16 mouse cellular contexts compared by ENCODE assay signal in the genomic region with DNA sequence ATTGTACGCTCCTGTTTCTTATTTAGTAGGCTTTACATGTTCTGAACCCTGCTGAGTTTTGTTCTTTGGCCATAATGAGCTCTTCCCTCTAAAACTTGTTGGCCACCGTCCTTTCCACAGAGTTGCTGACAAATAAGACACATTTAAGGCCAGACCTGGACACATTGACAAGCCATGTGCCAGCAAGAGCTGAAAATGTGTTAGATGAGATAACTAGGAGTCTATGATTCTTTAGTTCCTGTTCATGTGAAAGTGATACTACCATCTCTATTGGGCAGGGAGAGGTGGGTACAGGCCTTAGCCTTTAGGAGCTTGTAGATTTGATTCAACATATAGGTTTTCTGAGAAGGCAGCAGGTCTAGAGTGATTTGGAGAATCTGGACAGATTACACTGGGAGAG.
"Had no signal": no experiment of that assay in that cellular context is flagged by ENCODE, and none has a peak within 500 bp of the region (broad histone marks: within the 10 kb centered on the region; RNA-seq: fewer than 3 reads in every experiment).

No protein-coding gene starts in this region.

- H3K36me3 ChIP-seq: lung, embryonic 15.5 days; midbrain, embryonic 12.5 days; neural tube, embryonic 12.5 days; stomach, embryonic 15.5 days had no signal

- H3K9ac ChIP-seq: lung, embryonic 15.5 days; midbrain, embryonic 12.5 days; neural tube, embryonic 12.5 days; stomach, embryonic 15.5 days had no signal

- H3K4me1 ChIP-seq: megakaryocyte, embryonic 14.5 days; midbrain, embryonic 12.5 days; neural tube, embryonic 12.5 days; stomach, embryonic 15.5 days had no signal

- H3K27ac ChIP-seq: lung, embryonic 15.5 days; macrophage; midbrain, embryonic 12.5 days; neural tube, embryonic 12.5 days; stomach, embryonic 15.5 days; stomach, postnatal 0 days had no signal

- H3K4me2 ChIP-seq: lung, embryonic 15.5 days; midbrain, embryonic 12.5 days; neural tube, embryonic 12.5 days; stomach, embryonic 15.5 days had no signal

- H3K4me3 ChIP-seq: lung, embryonic 15.5 days; midbrain, embryonic 12.5 days; neural tube, embryonic 12.5 days; stomach, embryonic 15.5 days had no signal

- ATAC-seq: lung, postnatal 0 days; midbrain, embryonic 16.5 days had no signal

- DNase-seq: lung, adult 2 months; lung, postnatal 14 days; lung, postnatal 36 days; right cerebral cortex, postnatal 14 days; thymus, adult 2 months; thymus, postnatal 25 days; thymus, postnatal 4 days had no signal

- H3K9me3 ChIP-seq: lung, embryonic 15.5 days; midbrain, embryonic 12.5 days; neural tube, embryonic 12.5 days; stomach, embryonic 15.5 days had no signal

- H3K27me3 ChIP-seq: lung, embryonic 15.5 days; megakaryocyte, embryonic 14.5 days; midbrain, embryonic 12.5 days; neural tube, embryonic 12.5 days; stomach, embryonic 15.5 days had no signal
